Mouse (Mus musculus): ENCODE data around the gene Ccnl2. TPM values are rescaled to one million over a fixed set of nuclear protein-coding genes. Genes with fewer than 3 reads are reported as not detected.

The Ccnl2 gene
- polyA plus RNA-seq, 1 experiment from 2014 or later, result 166 TPM

GRCm38 (mm10) chr4:155791240-155791933, 20.9 kb upstream of the Ccnl2 start:
- no peak for ATAC-seq (ENCODE audit: insufficient read depth, low FRiP score, low read depth)
- H3K27me3 ChIP-seq (replicated peaks), result no peaks in the 10 kb centered on the region
- no peak overlapping the region for H3K9ac ChIP-seq
- WGBS, result 72% methylated on average over 24 of the region's 24 CpGs
- H3K27ac ChIP-seq, result peak overlapping the region; percentile 48; the same call in 1 of the 2 replicates
- no peak overlapping the region for H3K4me3 ChIP-seq (replicated peaks)
- H3K9me3 ChIP-seq, result no peaks in the 10 kb centered on the region
- no peaks in the 10 kb centered on the region for H3K36me3 ChIP-seq
- H3K4me1 ChIP-seq, result no peaks in the 10 kb centered on the region
- no peak overlapping the region for H3K4me2 ChIP-seq

- Histone ChIP-seq H3K4me1 (no peaks in the 10 kb centered on the region), H3K9ac (no peak overlapping the region), H3K4me3 (replicated peaks) (no peak overlapping the region), H3K27ac (no peak overlapping the region), H3K4me2 (no peak overlapping the region), H3K36me3 (no peaks in the 10 kb centered on the region), H3K27me3 (replicated peaks) (no peaks in the 10 kb centered on the region), H3K9me3 (no peaks in the 10 kb centered on the region)
- 42% methylated on average over 2 of the region's 2 CpGs for WGBS
- no peak for ATAC-seq (ENCODE audit: insufficient read depth, low FRiP score, low read depth)
These were observed 18.6 kb upstream of the Ccnl2 start for GRCm38 (mm10) chr4:155793730-155794129.

GRCm38 (mm10) chr4:155802075-155802474, 10.2 kb upstream of the Ccnl2 start:
- H3K4me2 ChIP-seq, result no peak overlapping the region
- peaks cover 14% of the 10 kb centered on the region for H3K4me1 ChIP-seq
- no peaks in the 10 kb centered on the region for H3K9me3 ChIP-seq
- 100% methylated on average over 1 of the region's 1 CpGs for WGBS
- no peaks in the 10 kb centered on the region for H3K27me3 ChIP-seq (replicated peaks)
- H3K27ac ChIP-seq, result no peak overlapping the region
- ATAC-seq (ENCODE audit: insufficient read depth, low FRiP score, low read depth), result no peak
- H3K36me3 ChIP-seq, result peaks cover 2% of the 10 kb centered on the region; the same call in 1 of the 2 replicates
- H3K4me3 ChIP-seq (replicated peaks), result no peak overlapping the region
- no peak overlapping the region for H3K9ac ChIP-seq

- H3K9me3 ChIP-seq, result no peaks in the 10 kb centered on the region
- H3K27ac ChIP-seq, result peak within 1 kb of the TSS; percentile 58
- ATAC-seq (ENCODE audit: insufficient read depth, low FRiP score, low read depth), result peak; percentile 51; the same call in 1 of the 2 replicates
- H3K4me2 ChIP-seq, result peak within 1 kb of the TSS; percentile 59
- H3K9ac ChIP-seq, result peak within 1 kb of the TSS; percentile 61
- H3K27me3 ChIP-seq (replicated peaks), result no peaks in the 10 kb centered on the region
- peak within 1 kb of the TSS; percentile 81 for H3K4me3 ChIP-seq (replicated peaks)
- WGBS, result 11% methylated on average over 12 of the region's 12 CpGs
- peaks cover 8% of the 10 kb centered on the region for H3K36me3 ChIP-seq
- H3K4me1 ChIP-seq, result peaks cover 14% of the 10 kb centered on the region
These were observed 9.4 kb upstream of the Ccnl2 start, which contains the start of gene Mrpl20 for GRCm38 (mm10) chr4:155802741-155803339. TSS of gene Mrpl20 (plus strand) at chr4:155802878.

GRCm38 (mm10) chr4:155803340-155804041, 8.8 kb upstream of the Ccnl2 start:
- peak; percentile 99 for ATAC-seq (ENCODE audit: insufficient read depth, low FRiP score, low read depth)
- H3K27ac ChIP-seq, result peak overlapping the region; percentile 58
- 0% methylated on average over 58 of the region's 58 CpGs for WGBS

GRCm38 (mm10) chr4:155807841-155808240, 4.4 kb upstream of the Ccnl2 start:
- no peaks in the 10 kb centered on the region for H3K27me3 ChIP-seq (replicated peaks)
- 85% methylated on average over 3 of the region's 3 CpGs for WGBS
- peaks cover 34% of the 10 kb centered on the region for H3K36me3 ChIP-seq
- H3K4me1 ChIP-seq, result peaks cover 17% of the 10 kb centered on the region
- peak overlapping the region; percentile 24; the same call in 1 of the 2 replicates for H3K27ac ChIP-seq
- no peak overlapping the region for H3K9ac ChIP-seq
- no peak overlapping the region for H3K4me2 ChIP-seq
- no peaks in the 10 kb centered on the region for H3K9me3 ChIP-seq
- H3K4me3 ChIP-seq (replicated peaks), result no peak overlapping the region
- no peak for ATAC-seq (ENCODE audit: insufficient read depth, low FRiP score, low read depth)

More at GRCm38 (mm10) chr4:155803340-155804041, 8.8 kb upstream of the Ccnl2 start:
- H3K36me3 ChIP-seq, result peaks cover 14% of the 10 kb centered on the region
- H3K9ac ChIP-seq, result peak overlapping the region; percentile 61
- peak overlapping the region; percentile 59 for H3K4me2 ChIP-seq
- H3K4me3 ChIP-seq (replicated peaks), result peak overlapping the region; percentile 81
- no peaks in the 10 kb centered on the region for H3K27me3 ChIP-seq (replicated peaks)
- peaks cover 14% of the 10 kb centered on the region for H3K4me1 ChIP-seq
- no peaks in the 10 kb centered on the region for H3K9me3 ChIP-seq

- H3K4me3 ChIP-seq (replicated peaks), result peak overlapping the region; percentile 91
- WGBS, result 1% methylated on average over 49 of the region's 49 CpGs
- no peaks in the 10 kb centered on the region for H3K9me3 ChIP-seq
These were observed 434 bp downstream of the Ccnl2 start for GRCm38 (mm10) chr4:155812665-155813181.

GRCm38 (mm10) chr4:155817533-155817932, 5.2 kb downstream of the Ccnl2 start:
- H3K9me3 ChIP-seq, result no peaks in the 10 kb centered on the region
- H3K4me1 ChIP-seq, result peaks cover 12% of the 10 kb centered on the region
- no peak overlapping the region for H3K9ac ChIP-seq
- peaks cover 69% of the 10 kb centered on the region for H3K36me3 ChIP-seq
- H3K4me2 ChIP-seq, result no peak overlapping the region
- H3K27me3 ChIP-seq (replicated peaks), result no peaks in the 10 kb centered on the region
- no peak overlapping the region for H3K4me3 ChIP-seq (replicated peaks)
- ATAC-seq (ENCODE audit: insufficient read depth, low FRiP score, low read depth), result no peak
- WGBS, result 79% methylated on average over 4 of the region's 4 CpGs
- no peak overlapping the region for H3K27ac ChIP-seq

More at GRCm38 (mm10) chr4:155812665-155813181, 434 bp downstream of the Ccnl2 start:
- H3K27me3 ChIP-seq (replicated peaks), result no peaks in the 10 kb centered on the region
- ATAC-seq (ENCODE audit: insufficient read depth, low FRiP score, low read depth), result peak; percentile 15
- peak overlapping the region; percentile 74 for H3K4me2 ChIP-seq
- H3K4me1 ChIP-seq, result peaks cover 18% of the 10 kb centered on the region
- H3K9ac ChIP-seq, result peak overlapping the region; percentile 100
- peaks cover 60% of the 10 kb centered on the region for H3K36me3 ChIP-seq
- H3K27ac ChIP-seq, result peak overlapping the region; percentile 89

- no peaks in the 10 kb centered on the region for H3K4me1 ChIP-seq
- no peaks in the 10 kb centered on the region for H3K9me3 ChIP-seq
- H3K27ac ChIP-seq, result no peak overlapping the region
- H3K27me3 ChIP-seq (replicated peaks), result no peaks in the 10 kb centered on the region
- H3K9ac ChIP-seq, result no peak overlapping the region
- no peak overlapping the region for H3K4me2 ChIP-seq
- no peak for ATAC-seq (ENCODE audit: insufficient read depth, low FRiP score, low read depth)
- H3K36me3 ChIP-seq, result peaks cover 77% of the 10 kb centered on the region
- H3K4me3 ChIP-seq (replicated peaks), result no peak overlapping the region
- 75% methylated on average over 7 of the region's 7 CpGs for WGBS
These were observed 8.7 kb downstream of the Ccnl2 start for GRCm38 (mm10) chr4:155821025-155821424.

- no peak for ATAC-seq (ENCODE audit: insufficient read depth, low FRiP score, low read depth)
- no peak overlapping the region for H3K4me2 ChIP-seq
- WGBS, result 96% methylated on average over 16 of the region's 16 CpGs
These were observed 11.2 kb downstream of the Ccnl2 start for GRCm38 (mm10) chr4:155823443-155823842.

GRCm38 (mm10) chr4:155829866-155830265, 17.6 kb downstream of the Ccnl2 start:
- Histone ChIP-seq H3K4me3 (replicated peaks) (no peak overlapping the region), H3K9ac (no peak overlapping the region), H3K4me1 (peaks cover 21% of the 10 kb centered on the region), H3K4me2 (no peak overlapping the region), H3K27ac (no peak overlapping the region), H3K9me3 (no peaks in the 10 kb centered on the region), H3K36me3 (peaks cover 10% of the 10 kb centered on the region), H3K27me3 (replicated peaks) (no peaks in the 10 kb centered on the region)
- WGBS, result 90% methylated on average over 4 of the region's 4 CpGs
- ATAC-seq (ENCODE audit: insufficient read depth, low FRiP score, low read depth), result no peak

More at GRCm38 (mm10) chr4:155823443-155823842, 11.2 kb downstream of the Ccnl2 start:
- no peak overlapping the region for H3K9ac ChIP-seq
- no peaks in the 10 kb centered on the region for H3K27me3 ChIP-seq (replicated peaks)
- peaks cover 55% of the 10 kb centered on the region for H3K36me3 ChIP-seq
- H3K4me1 ChIP-seq, result no peaks in the 10 kb centered on the region
- H3K27ac ChIP-seq, result no peak overlapping the region
- no peaks in the 10 kb centered on the region for H3K9me3 ChIP-seq
- H3K4me3 ChIP-seq (replicated peaks), result no peak overlapping the region

All from stomach, embryonic 15.5 days (tissue).